Mouse (Mus musculus) neural tube, embryonic 14.5 days (tissue): ENCODE data around the gene Gpr176. TPM values are rescaled to one million over a fixed set of nuclear protein-coding genes. Genes with fewer than 3 reads are reported as not detected.

Experiments used
- ATAC-seq: fragments of 200-750 bp; cut with Nextera tagmentation; 2 replicates; pipeline ENCODE4 v1.8.0; 2017; ENCODE audit warnings: low read depth, mild to moderate bottlenecking, moderate TSS enrichment, moderate library complexity
- H3K27ac ChIP-seq: fragments of 300-500 bp; sonication (generic); 2 replicates; pipeline ENCODE4 v1.5.1; 2014; ENCODE audit warnings: low read depth, mild to moderate bottlenecking, control low read depth, low read length, moderate library complexity, mixed read lengths
- H3K27me3 ChIP-seq: fragments of 300-500 bp; sonication (generic); 2 replicates; pipeline ENCODE4 v1.6.1; 2014; ENCODE audit warnings: low read length; ENCODE audit not compliant: control insufficient read depth, insufficient read depth
- H3K36me3 ChIP-seq: fragments of 300-500 bp; sonication (generic); 2 replicates; pipeline ENCODE4 v1.6.1; 2014; ENCODE audit warnings: low read length, mixed read lengths; ENCODE audit not compliant: control insufficient read depth, insufficient read depth
- H3K4me1 ChIP-seq: fragments of 300-500 bp; sonication (generic); 2 replicates; pipeline ENCODE4 v1.6.1; 2014; ENCODE audit warnings: low read length; ENCODE audit not compliant: control insufficient read depth, insufficient read depth
- H3K4me2 ChIP-seq: fragments of 300-500 bp; sonication (generic); 2 replicates; pipeline ENCODE4 v1.6.1; 2014; ENCODE audit warnings: mild to moderate bottlenecking, low read depth, low read length, control low read depth
- H3K4me3 ChIP-seq: fragments of 300-500 bp; sonication (generic); 2 replicates; pipeline ENCODE4 v1.5.1; 2014; ENCODE audit warnings: low read depth, low read length, control low read depth, mixed read lengths
- H3K9ac ChIP-seq: fragments of 300-500 bp; sonication (generic); replicated peaks from 2 replicates; pipeline ENCODE4 v1.6.1; 2014; ENCODE audit warnings: low read depth, mild to moderate bottlenecking, control low read depth, low read length, mixed read lengths
- H3K9me3 ChIP-seq: fragments of 300-500 bp; sonication (generic); 2 replicates; pipeline ENCODE4 v1.6.1; 2016; ENCODE audit warnings: low read length; ENCODE audit not compliant: control insufficient read depth
- WGBS: fragments of 180-500 bp; shearing (Covaris S2); extraction: QIAGEN DNeasy Blood & Tissue Kit; methylation state at CpG from one replicate; pipeline ENCODE4 v1.1.7; 2014; 5-methylcytosine and 5-hydroxymethylcytosine counted together
- polyA plus RNA-seq: library from polyadenylated mRNA; unstranded; fragments of >200 nt; fragmentation: Nextera tagmentation; extraction: Ambion mirVana; gene quantifications from 2 replicates; pipeline ENCODE4 v1.2.1, GENCODE M21; 2014

Gene Gpr176
- polyA plus RNA-seq, 1 experiment from 2014 or later, result 7.9 TPM

DNA sequence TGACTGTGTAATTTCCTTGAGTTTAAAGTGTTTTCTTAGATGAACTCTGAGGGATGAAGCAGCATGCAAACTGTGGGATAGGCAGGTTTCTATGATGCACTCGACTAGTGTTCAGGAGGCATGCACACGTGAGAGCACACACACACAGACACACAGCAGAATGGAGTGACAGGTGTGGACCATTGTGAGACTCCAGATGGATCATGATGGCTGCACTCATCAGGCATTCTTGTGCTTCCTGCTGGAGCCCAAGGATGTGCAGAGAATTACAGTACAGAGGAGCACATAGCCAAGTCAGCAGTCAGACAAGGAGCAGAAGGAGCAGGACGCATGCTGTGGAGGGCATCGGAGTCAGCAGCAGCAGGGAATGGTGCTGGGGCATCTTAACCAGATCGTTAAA, 31.1 kb upstream of the Gpr176 start:
- Histone ChIP-seq H3K4me1 (no peaks in the 10 kb centered on the region), H3K4me3 (no peak overlapping the region), H3K9ac (no peak overlapping the region), H3K9me3 (no peaks in the 10 kb centered on the region), H3K27me3 (no peaks in the 10 kb centered on the region), H3K27ac (no peak overlapping the region), H3K4me2 (no peak overlapping the region), H3K36me3 (no peaks in the 10 kb centered on the region)
- WGBS, result 74% methylated on average over 5 of the region's 5 CpGs
- ATAC-seq, result no peak

GRCm38 (mm10) chr2:118401834-118402727, 28.9 kb upstream of the Gpr176 start:
- Histone ChIP-seq H3K9ac (no peak overlapping the region), H3K4me3 (no peak overlapping the region), H3K4me2 (no peak overlapping the region), H3K27ac (no peak overlapping the region), H3K36me3 (no peaks in the 10 kb centered on the region), H3K9me3 (no peaks in the 10 kb centered on the region), H3K27me3 (no peaks in the 10 kb centered on the region), H3K4me1 (no peaks in the 10 kb centered on the region)
- 70% methylated on average over 5 of the region's 5 CpGs for WGBS
- ATAC-seq, result peak; percentile 44; the same call in 1 of the 2 replicates

GRCm38 (mm10) chr2:118399751-118400150, 26.5 kb upstream of the Gpr176 start:
- no peaks in the 10 kb centered on the region for H3K27me3 ChIP-seq
- no peak for ATAC-seq
- H3K4me2 ChIP-seq, result no peak overlapping the region
- H3K4me1 ChIP-seq, result no peaks in the 10 kb centered on the region
- 94% methylated on average over 5 of the region's 5 CpGs for WGBS
- no peak overlapping the region for H3K4me3 ChIP-seq
- no peaks in the 10 kb centered on the region for H3K36me3 ChIP-seq
- no peak overlapping the region for H3K27ac ChIP-seq
- no peak overlapping the region for H3K9ac ChIP-seq
- H3K9me3 ChIP-seq, result no peaks in the 10 kb centered on the region

GRCm38 (mm10) chr2:118391201-118391600, 18.0 kb upstream of the Gpr176 start:
- no peaks in the 10 kb centered on the region for H3K9me3 ChIP-seq
- H3K27me3 ChIP-seq, result no peaks in the 10 kb centered on the region
- 76% methylated on average over 5 of the region's 5 CpGs for WGBS
- H3K4me2 ChIP-seq, result no peak overlapping the region
- ATAC-seq, result no peak
- peaks cover 7% of the 10 kb centered on the region; the same call in 1 of the 2 replicates for H3K4me1 ChIP-seq
- no peak overlapping the region for H3K27ac ChIP-seq
- H3K9ac ChIP-seq, result no peak overlapping the region
- H3K36me3 ChIP-seq, result no peaks in the 10 kb centered on the region
- H3K4me3 ChIP-seq, result no peak overlapping the region

- ATAC-seq, result no peak
- no peaks in the 10 kb centered on the region for H3K27me3 ChIP-seq
- 80% methylated on average over 5 of the region's 5 CpGs for WGBS
- no peaks in the 10 kb centered on the region for H3K36me3 ChIP-seq
- no peak overlapping the region for H3K27ac ChIP-seq
- H3K4me2 ChIP-seq, result no peak overlapping the region
- no peak overlapping the region for H3K9ac ChIP-seq
- peaks cover 7% of the 10 kb centered on the region; the same call in 1 of the 2 replicates for H3K4me1 ChIP-seq
- no peaks in the 10 kb centered on the region for H3K9me3 ChIP-seq
- H3K4me3 ChIP-seq, result no peak overlapping the region
Measured at GRCm38 (mm10) chr2:118390072-118390471, 16.9 kb upstream of the Gpr176 start.

- no peak overlapping the region for H3K9ac ChIP-seq
- 76% methylated on average over 3 of the region's 3 CpGs for WGBS
- no peak overlapping the region for H3K27ac ChIP-seq
Measured at GRCm38 (mm10) chr2:118389569-118389968, 16.4 kb upstream of the Gpr176 start.

DNA sequence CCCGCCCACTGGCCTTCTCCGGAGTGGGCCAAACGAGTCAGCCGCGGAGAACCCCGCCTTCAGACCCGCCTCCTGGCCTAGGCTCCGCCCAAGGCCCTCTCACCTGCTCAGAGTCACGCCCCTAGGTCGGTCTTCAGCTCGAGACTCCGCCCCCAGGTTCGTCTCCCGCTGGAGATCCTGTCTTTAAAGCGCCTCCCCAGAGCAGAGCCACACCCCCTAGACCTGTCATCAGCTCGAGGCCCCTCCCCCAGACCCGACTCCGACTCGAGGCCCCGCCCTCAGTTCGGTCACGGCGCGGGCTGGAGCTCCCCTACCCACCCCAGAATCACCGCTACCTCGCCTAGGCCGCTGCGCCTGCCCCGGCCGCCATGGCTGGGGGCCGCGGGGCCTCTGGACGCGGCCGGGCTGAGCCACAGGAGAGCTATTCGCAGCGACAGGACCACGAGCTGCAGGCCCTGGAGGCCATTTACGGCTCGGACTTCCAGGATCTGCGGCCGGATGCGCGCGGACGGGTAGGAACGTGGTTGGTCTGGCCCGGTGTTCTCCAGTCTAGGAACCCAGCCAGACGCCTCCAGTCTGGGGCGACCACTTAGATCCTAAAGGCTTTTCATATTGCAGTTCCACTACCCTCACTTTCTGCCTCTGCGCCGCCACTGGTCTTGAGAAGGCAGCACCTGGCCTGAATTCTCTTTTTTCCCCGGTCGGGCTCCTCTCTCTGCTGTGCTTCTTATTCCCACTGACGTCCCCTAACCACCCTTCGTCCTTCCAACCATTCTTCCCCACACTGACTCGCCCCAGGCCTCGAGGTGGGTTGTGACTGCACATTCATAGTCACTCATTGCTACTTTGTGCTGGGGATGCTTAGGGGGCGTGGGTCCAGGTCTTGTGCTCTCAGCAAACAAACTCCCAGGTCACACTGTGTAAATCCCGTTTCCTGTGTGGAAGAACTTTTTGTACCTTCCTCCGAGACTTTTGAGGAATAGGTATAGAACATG, 15.4 kb upstream of the Gpr176 start, which contains the start of gene Eif2ak4:
Gene Eif2ak4 (plus strand): TSS at position 278 of the 995 bp plus-strand sequence.
- peak; percentile 98 for ATAC-seq
- 1% methylated on average over 58 of the region's 61 CpGs for WGBS
- H3K4me1 ChIP-seq, result peaks cover 7% of the 10 kb centered on the region; the same call in 1 of the 2 replicates
- H3K9me3 ChIP-seq, result no peaks in the 10 kb centered on the region
- H3K4me3 ChIP-seq, result peak within 1 kb of the TSS; percentile 75
- peak within 1 kb of the TSS; percentile 77 for H3K9ac ChIP-seq
- no peaks in the 10 kb centered on the region for H3K36me3 ChIP-seq
- H3K27ac ChIP-seq, result peak within 1 kb of the TSS; percentile 86
- H3K27me3 ChIP-seq, result no peaks in the 10 kb centered on the region
- peak within 1 kb of the TSS; percentile 66 for H3K4me2 ChIP-seq

More at GRCm38 (mm10) chr2:118389569-118389968, 16.4 kb upstream of the Gpr176 start:
- ATAC-seq, result no peak
- H3K36me3 ChIP-seq, result no peaks in the 10 kb centered on the region
- H3K4me1 ChIP-seq, result peaks cover 7% of the 10 kb centered on the region; the same call in 1 of the 2 replicates
- H3K9me3 ChIP-seq, result no peaks in the 10 kb centered on the region
- H3K4me3 ChIP-seq, result peak overlapping the region; percentile 75
- H3K27me3 ChIP-seq, result no peaks in the 10 kb centered on the region
- H3K4me2 ChIP-seq, result peak overlapping the region; percentile 66; the same call in 1 of the 2 replicates

DNA sequence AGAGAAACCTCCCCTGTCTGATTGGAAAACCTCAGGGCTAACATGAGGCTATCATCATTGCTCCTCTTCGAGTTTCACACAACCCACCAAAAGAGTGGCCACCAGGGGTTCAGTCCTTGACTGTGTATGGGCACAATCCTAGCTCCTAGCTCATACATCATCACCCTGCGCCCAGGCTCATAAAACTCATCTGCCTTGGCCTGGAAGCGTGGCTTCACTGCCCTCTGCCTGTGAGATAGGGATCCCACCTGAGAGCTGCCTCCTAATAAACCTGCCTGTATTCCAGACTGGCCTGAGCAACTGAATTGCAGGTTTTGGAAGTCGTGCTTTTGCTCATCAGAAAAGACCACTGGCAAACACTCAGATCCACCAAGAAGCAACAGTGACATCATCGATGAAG, 10.2 kb upstream of the Gpr176 start:
- no peak overlapping the region for H3K27ac ChIP-seq
- H3K9ac ChIP-seq, result no peak overlapping the region
- ATAC-seq, result no peak
- WGBS, result 71% methylated on average over 5 of the region's 5 CpGs
- no peak overlapping the region for H3K4me3 ChIP-seq
- H3K4me1 ChIP-seq, result no peaks in the 10 kb centered on the region
- no peaks in the 10 kb centered on the region for H3K27me3 ChIP-seq
- H3K4me2 ChIP-seq, result no peak overlapping the region
- no peaks in the 10 kb centered on the region for H3K36me3 ChIP-seq
- no peaks in the 10 kb centered on the region for H3K9me3 ChIP-seq
